Mouse (Mus musculus) limb, embryonic 13.5 days (tissue): Measurements from ENCODE around the gene Gm11562. TPM values are rescaled to one million over a fixed set of nuclear protein-coding genes. Genes with fewer than 3 reads are reported as not detected.

Experiments used
- ATAC-seq: fragments of 200-750 bp; cut with Nextera tagmentation; 2 replicates; pipeline ENCODE4 v1.8.0; 2017; ENCODE audit warnings: low read depth, moderate number of reproducible peaks, moderate TSS enrichment; ENCODE audit not compliant: low FRiP score
- H3K27ac ChIP-seq: fragments of 300-500 bp; sonication (generic); 2 replicates; pipeline ENCODE4 v1.5.1; 2015; ENCODE audit warnings: inconsistent platforms, mild to moderate bottlenecking, moderate library complexity
- H3K27me3 ChIP-seq: fragments of 300-500 bp; sonication (generic); 2 replicates; pipeline ENCODE4 v1.6.1; 2015; ENCODE audit warnings: mild to moderate bottlenecking, inconsistent platforms
- H3K36me3 ChIP-seq: fragments of 300-500 bp; sonication (generic); 2 replicates; pipeline ENCODE4 v1.6.1; 2015; ENCODE audit warnings: inconsistent platforms, mild to moderate bottlenecking, moderate library complexity
- H3K4me1 ChIP-seq: fragments of 300-500 bp; sonication (generic); 2 replicates; pipeline ENCODE4 v1.6.1; 2015; ENCODE audit warnings: inconsistent platforms
- H3K4me2 ChIP-seq: fragments of 300-500 bp; sonication (generic); replicated peaks from 2 replicates; pipeline ENCODE4 v1.6.1; 2015; ENCODE audit warnings: inconsistent platforms, mild to moderate bottlenecking, moderate library complexity
- H3K4me3 ChIP-seq: fragments of 300-500 bp; sonication (generic); 2 replicates; pipeline ENCODE4 v1.5.1; 2015; ENCODE audit warnings: moderate library complexity, mild to moderate bottlenecking, inconsistent platforms
- H3K9ac ChIP-seq: fragments of 300-500 bp; sonication (generic); 2 replicates; pipeline ENCODE4 v1.6.1; 2015; ENCODE audit warnings: mild to moderate bottlenecking, inconsistent platforms
- H3K9me3 ChIP-seq: fragments of 300-500 bp; sonication (generic); 2 replicates; pipeline ENCODE4 v1.6.1; 2016; ENCODE audit warnings: inconsistent platforms
- WGBS: fragments of 180-500 bp; shearing (Covaris S2); methylation state at CpG from one replicate; pipeline ENCODE4 v1.1.7; 2015; 5-methylcytosine and 5-hydroxymethylcytosine counted together
- polyA plus RNA-seq: library from polyadenylated mRNA; unstranded; fragments of >200 nt; fragmentation: Nextera tagmentation; extraction: Ambion mirVana; gene quantifications from 2 replicates; pipeline ENCODE4 v1.2.1, GENCODE M21; 2015

Gene Gm11562
- polyA plus RNA-seq, 1 experiment from 2014 or later, result not detected

- Histone ChIP-seq H3K9ac (no peak overlapping the region), H3K4me3 (no peak overlapping the region), H3K4me1 (no peaks in the 10 kb centered on the region), H3K36me3 (no peaks in the 10 kb centered on the region), H3K27ac (no peak overlapping the region), H3K4me2 (no peak overlapping the region), H3K9me3 (no peaks in the 10 kb centered on the region), H3K27me3 (no peaks in the 10 kb centered on the region)
- WGBS, result 82% methylated on average over 6 of the region's 6 CpGs
- no peak for ATAC-seq
Measured at GRCm38 (mm10) chr11:99581564-99581963, 38.7 kb downstream of the Gm11562 start.

- Histone ChIP-seq H3K27me3 (no peaks in the 10 kb centered on the region), H3K36me3 (no peaks in the 10 kb centered on the region), H3K4me1 (no peaks in the 10 kb centered on the region), H3K4me3 (no peak overlapping the region), H3K4me2 (no peak overlapping the region), H3K9ac (no peak overlapping the region), H3K9me3 (no peaks in the 10 kb centered on the region), H3K27ac (no peak overlapping the region)
- WGBS, result 88% methylated on average over 5 of the region's 5 CpGs
- ATAC-seq, result no peak
Measured at GRCm38 (mm10) chr11:99581051-99581450, 39.2 kb downstream of the Gm11562 start.

- Histone ChIP-seq H3K36me3 (no peaks in the 10 kb centered on the region), H3K4me3 (no peak within 1 kb of the TSS), H3K4me2 (no peak within 1 kb of the TSS), H3K9ac (no peak within 1 kb of the TSS), H3K9me3 (no peaks in the 10 kb centered on the region), H3K27me3 (no peaks in the 10 kb centered on the region), H3K27ac (no peak within 1 kb of the TSS), H3K4me1 (no peaks in the 10 kb centered on the region)
- WGBS, result 82% methylated on average over 6 of the region's 6 CpGs
- ATAC-seq, result no peak
Measured at GRCm38 (mm10) chr11:99580636-99581035, 39.6 kb downstream of the Gm11562 start, which contains the start of gene Krtap1-5. Krtap1-5 (minus strand) TSS chr11:99581016.

GRCm38 (mm10) chr11:99574106-99574505 is 46.1 kb downstream of the Gm11562 start:
- Histone ChIP-seq H3K4me2 (peak overlapping the region; percentile 49), H3K27me3 (no peaks in the 10 kb centered on the region), H3K4me1 (no peaks in the 10 kb centered on the region), H3K36me3 (no peaks in the 10 kb centered on the region), H3K27ac (no peak overlapping the region), H3K9me3 (no peaks in the 10 kb centered on the region), H3K9ac (no peak overlapping the region; the same call in 1 of the 2 replicates), H3K4me3 (peak overlapping the region; percentile 16; the same call in 1 of the 2 replicates)
- ATAC-seq, result 0 out of 2 replicates have a peak, but pooled peaks have one; percentile 44
- WGBS, result under 1% methylated on average over 7 of the region's 7 CpGs

GRCm38 (mm10) chr11:99573164-99573563 is 47.1 kb downstream of the Gm11562 start:
- no peak overlapping the region for H3K4me3 ChIP-seq
- ATAC-seq, result no peak
- H3K4me2 ChIP-seq, result no peak overlapping the region
- no peaks in the 10 kb centered on the region for H3K36me3 ChIP-seq
- H3K9ac ChIP-seq, result no peak overlapping the region
- H3K27ac ChIP-seq, result no peak overlapping the region
- no peaks in the 10 kb centered on the region for H3K27me3 ChIP-seq
- H3K9me3 ChIP-seq, result no peaks in the 10 kb centered on the region
- no peaks in the 10 kb centered on the region for H3K4me1 ChIP-seq
- 73% methylated on average over 4 of the region's 4 CpGs for WGBS

Other genes starting within 250 kb of the Gm11562 start
- 0.19 and 0.20 TPM in 2 replicates for gene Krt28, start 245.5 kb downstream of the Gm11562 start, polyA plus RNA-seq
- gene Krt10, start 231.1 kb downstream of the Gm11562 start, polyA plus RNA-seq, result 29.7 and 30.8 TPM in 2 replicates
- gene Krt12, start 198.2 kb downstream of the Gm11562 start, polyA plus RNA-seq, result not detected in 2 replicates
- 0.34 and 0.47 TPM in 2 replicates for gene Krt20, start 182.3 kb downstream of the Gm11562 start, polyA plus RNA-seq
- 0.28 and 0.33 TPM in 2 replicates for gene Krt23, start 127.3 kb downstream of the Gm11562 start, polyA plus RNA-seq
- gene Krt39, start 99.1 kb downstream of the Gm11562 start, polyA plus RNA-seq, result not detected in 2 replicates
- not detected in 2 replicates for gene Krt40, start 77.3 kb downstream of the Gm11562 start, polyA plus RNA-seq
- gene Krtap3-3, start 69.6 kb downstream of the Gm11562 start, polyA plus RNA-seq, result not detected in 2 replicates
- gene Krtap3-2, start 63.6 kb downstream of the Gm11562 start, polyA plus RNA-seq, result not detected in 2 replicates
- gene Gm11939, start 61.0 kb downstream of the Gm11562 start, polyA plus RNA-seq, result not detected in 2 replicates
- gene Krtap3-1, start 53.8 kb downstream of the Gm11562 start, polyA plus RNA-seq, result not detected in 2 replicates
- gene Krtap1-5, start 39.4 kb downstream of the Gm11562 start, polyA plus RNA-seq, result not detected in 2 replicates
- not detected in 2 replicates for gene Krtap1-4, start 36.8 kb downstream of the Gm11562 start, polyA plus RNA-seq
- gene Krtap1-3, start 29.1 kb downstream of the Gm11562 start, polyA plus RNA-seq, result not detected in 2 replicates
- not detected in 2 replicates for gene Krtap9-3, start 22.3 kb downstream of the Gm11562 start, polyA plus RNA-seq
- gene Gm11938, start 17.1 kb downstream of the Gm11562 start, polyA plus RNA-seq, result not detected in 2 replicates
- not detected in 2 replicates for gene Gm11937, start 10.2 kb downstream of the Gm11562 start, polyA plus RNA-seq
- not detected in 2 replicates for gene Krtap2-4, start 5.6 kb downstream of the Gm11562 start, polyA plus RNA-seq
- not detected in 2 replicates for gene Krtap4-1, start 7.8 kb upstream of the Gm11562 start, polyA plus RNA-seq
- gene Krtap4-2, start 14.6 kb upstream of the Gm11562 start, polyA plus RNA-seq, result not detected in 2 replicates
- not detected in 2 replicates for gene Krtap4-7, start 23.7 kb upstream of the Gm11562 start, polyA plus RNA-seq
- not detected in 2 replicates for gene Gm11555, start 29.8 kb upstream of the Gm11562 start, polyA plus RNA-seq
- gene Gm11563, start 38.5 kb upstream of the Gm11562 start, polyA plus RNA-seq, result not detected in 2 replicates
- gene Krtap4-6, start 45.5 kb upstream of the Gm11562 start, polyA plus RNA-seq, result not detected in 2 replicates
- gene Gm14190, start 70.3 kb upstream of the Gm11562 start, polyA plus RNA-seq, result not detected in 2 replicates
- gene Gm14180, start 113.9 kb upstream of the Gm11562 start, polyA plus RNA-seq, result not detected in 2 replicates
- gene Gm11595, start 152.5 kb upstream of the Gm11562 start, polyA plus RNA-seq, result not detected in 2 replicates
- gene Krtap4-8, start 160.3 kb upstream of the Gm11562 start, polyA plus RNA-seq, result not detected in 2 replicates
- gene Krtap4-9, start 164.8 kb upstream of the Gm11562 start, polyA plus RNA-seq, result not detected in 2 replicates
- not detected in 2 replicates for gene Gm11596, start 173.0 kb upstream of the Gm11562 start, polyA plus RNA-seq
- gene Gm11569, start 178.5 kb upstream of the Gm11562 start, polyA plus RNA-seq, result not detected in 2 replicates
- gene Gm11554, start 184.0 kb upstream of the Gm11562 start, polyA plus RNA-seq, result not detected in 2 replicates
- gene Krtap4-13, start 189.5 kb upstream of the Gm11562 start, polyA plus RNA-seq, result not detected in 2 replicates
- not detected in 2 replicates for gene Gm11564, start 195.2 kb upstream of the Gm11562 start, polyA plus RNA-seq
- gene 2300003K06Rik, start 217.6 kb upstream of the Gm11562 start, polyA plus RNA-seq, result not detected in 2 replicates
- not detected in 2 replicates for gene Krtap4-16, start 231.2 kb upstream of the Gm11562 start, polyA plus RNA-seq
- gene Gm11568, start 237.5 kb upstream of the Gm11562 start, polyA plus RNA-seq, result not detected in 2 replicates
- gene Gm11559, start 244.0 kb upstream of the Gm11562 start, polyA plus RNA-seq, result not detected in 2 replicates